Mouse (Mus musculus): ENCODE results near the gene Tubg1. TPM values are rescaled to one million over a fixed set of nuclear protein-coding genes. Genes with fewer than 3 reads are reported as not detected.
"Not testable (repeated sequence)": the region's sequence is repeated elsewhere in the genome, so short reads cannot be mapped to it uniquely, and the experiment has no call there.

The Tubg1 gene
- polyA plus RNA-seq, 1 experiment from 2014 or later = 20.6 TPM

- no peaks in the 10 kb centered on the region for H3K27me3 ChIP-seq (replicated peaks; ENCODE audit: control insufficient read depth, insufficient read depth, low read length)
- H3K9ac ChIP-seq (ENCODE audit: low read depth, low read length) = no peak overlapping the region
- H3K36me3 ChIP-seq (ENCODE audit: control insufficient read depth, insufficient read depth) = no peaks in the 10 kb centered on the region
- no peak overlapping the region for H3K4me2 ChIP-seq (replicated peaks; ENCODE audit: low read depth)
- no peaks in the 10 kb centered on the region for H3K4me1 ChIP-seq (replicated peaks; ENCODE audit: control insufficient read depth, insufficient read depth, low read length)
- H3K4me3 ChIP-seq (ENCODE audit: low read depth, low read length) = no peak overlapping the region
- H3K9me3 ChIP-seq (ENCODE audit: control insufficient read depth) = no peaks in the 10 kb centered on the region
- no peak for ATAC-seq
- H3K27ac ChIP-seq (ENCODE audit: low read depth, low read length) = no peak overlapping the region
- WGBS = 63% methylated on average over 2 of the region's 2 CpGs
- no peak for TF ChIP-seq CTCF (IDR thresholded peaks at IDR 0.05; ENCODE audit: low read depth)
These were observed 31.3 kb downstream of the Tubg1 start for GRCm38 (mm10) chr11:101151063-101151462.

- H3K4me1 ChIP-seq (replicated peaks; ENCODE audit: control insufficient read depth, insufficient read depth, low read length) = no peaks in the 10 kb centered on the region
- H3K27me3 ChIP-seq (replicated peaks; ENCODE audit: control insufficient read depth, insufficient read depth, low read length) = no peaks in the 10 kb centered on the region
- H3K9ac ChIP-seq (ENCODE audit: low read depth, low read length) = no peak overlapping the region
- TF ChIP-seq CTCF (IDR thresholded peaks at IDR 0.05; ENCODE audit: low read depth) = no peak
- H3K4me2 ChIP-seq (replicated peaks; ENCODE audit: low read depth) = no peak overlapping the region
- H3K27ac ChIP-seq (ENCODE audit: low read depth, low read length) = no peak overlapping the region
- no peak overlapping the region for H3K4me3 ChIP-seq (ENCODE audit: low read depth, low read length)
- 40% methylated on average over 1 of the region's 1 CpGs for WGBS
- H3K9me3 ChIP-seq (ENCODE audit: control insufficient read depth) = no peaks in the 10 kb centered on the region
- H3K36me3 ChIP-seq (ENCODE audit: control insufficient read depth, insufficient read depth) = no peaks in the 10 kb centered on the region
- peak; percentile 72 for ATAC-seq
These were observed 33.1 kb downstream of the Tubg1 start for GRCm38 (mm10) chr11:101152825-101153224.

- no peak for ATAC-seq
- Histone ChIP-seq H3K4me1 (replicated peaks; ENCODE audit: control insufficient read depth, insufficient read depth, low read length) (no peaks in the 10 kb centered on the region), H3K4me2 (replicated peaks; ENCODE audit: low read depth) (no peak overlapping the region), H3K9me3 (ENCODE audit: control insufficient read depth) (no peaks in the 10 kb centered on the region), H3K27ac (ENCODE audit: low read depth, low read length) (no peak overlapping the region), H3K27me3 (replicated peaks; ENCODE audit: control insufficient read depth, insufficient read depth, low read length) (no peaks in the 10 kb centered on the region), H3K9ac (ENCODE audit: low read depth, low read length) (no peak overlapping the region), H3K36me3 (ENCODE audit: control insufficient read depth, insufficient read depth) (no peaks in the 10 kb centered on the region), H3K4me3 (ENCODE audit: low read depth, low read length) (no peak overlapping the region)
- no peak for TF ChIP-seq CTCF (IDR thresholded peaks at IDR 0.05; ENCODE audit: low read depth)
These were observed 34.9 kb downstream of the Tubg1 start for GRCm38 (mm10) chr11:101154648-101155047.

GRCm38 (mm10) chr11:101155151-101155550, 35.4 kb downstream of the Tubg1 start:
- no peak for TF ChIP-seq CTCF (IDR thresholded peaks at IDR 0.05; ENCODE audit: low read depth)
- Histone ChIP-seq H3K9ac (ENCODE audit: low read depth, low read length) (no peak overlapping the region), H3K4me3 (ENCODE audit: low read depth, low read length) (no peak overlapping the region), H3K4me2 (replicated peaks; ENCODE audit: low read depth) (no peak overlapping the region), H3K4me1 (replicated peaks; ENCODE audit: control insufficient read depth, insufficient read depth, low read length) (no peaks in the 10 kb centered on the region), H3K9me3 (ENCODE audit: control insufficient read depth) (no peaks in the 10 kb centered on the region), H3K27ac (ENCODE audit: low read depth, low read length) (no peak overlapping the region), H3K27me3 (replicated peaks; ENCODE audit: control insufficient read depth, insufficient read depth, low read length) (no peaks in the 10 kb centered on the region), H3K36me3 (ENCODE audit: control insufficient read depth, insufficient read depth) (no peaks in the 10 kb centered on the region)
- WGBS = 67% methylated on average over 6 of the region's 6 CpGs
- no peak for ATAC-seq

GRCm38 (mm10) chr11:101155728-101156371, 36.1 kb downstream of the Tubg1 start, which contains the start of gene Tubg2:
Gene Tubg2 (plus strand): TSS chr11:101155907.
- Histone ChIP-seq H3K27me3 (replicated peaks; ENCODE audit: control insufficient read depth, insufficient read depth, low read length) (no peaks in the 10 kb centered on the region), H3K4me3 (ENCODE audit: low read depth, low read length) (peak within 1 kb of the TSS; percentile 32), H3K4me2 (replicated peaks; ENCODE audit: low read depth) (peak within 1 kb of the TSS; percentile 69), H3K27ac (ENCODE audit: low read depth, low read length) (no peak within 1 kb of the TSS), H3K36me3 (ENCODE audit: control insufficient read depth, insufficient read depth) (no peaks in the 10 kb centered on the region), H3K4me1 (replicated peaks; ENCODE audit: control insufficient read depth, insufficient read depth, low read length) (no peaks in the 10 kb centered on the region), H3K9me3 (ENCODE audit: control insufficient read depth) (no peaks in the 10 kb centered on the region), H3K9ac (ENCODE audit: low read depth, low read length) (peak within 1 kb of the TSS; percentile 31; the same call in 1 of the 2 replicates)
- ATAC-seq = peak; percentile 44
- TF ChIP-seq CTCF (IDR thresholded peaks at IDR 0.05; ENCODE audit: low read depth) = peak; percentile 20; the same call in 1 of the 2 replicates
- 4% methylated on average over 36 of the region's 36 CpGs for WGBS

- H3K36me3 ChIP-seq (ENCODE audit: control insufficient read depth, insufficient read depth) = peaks cover 35% of the 10 kb centered on the region
- WGBS = 83% methylated on average over 8 of the region's 10 CpGs
- H3K9ac ChIP-seq (ENCODE audit: low read depth, low read length); H3K4me1 ChIP-seq (replicated peaks; ENCODE audit: control insufficient read depth, insufficient read depth, low read length); H3K4me2 ChIP-seq (replicated peaks; ENCODE audit: low read depth); H3K27me3 ChIP-seq (replicated peaks; ENCODE audit: control insufficient read depth, insufficient read depth, low read length); H3K9me3 ChIP-seq (ENCODE audit: control insufficient read depth); H3K4me3 ChIP-seq (ENCODE audit: low read depth, low read length); H3K27ac ChIP-seq (ENCODE audit: low read depth, low read length); ATAC-seq: not testable (repeated sequence)
These were observed 40.4 kb downstream of the Tubg1 start for GRCm38 (mm10) chr11:101160151-101160550.

- not testable (repeated sequence) for H3K27me3 ChIP-seq (replicated peaks; ENCODE audit: control insufficient read depth, insufficient read depth, low read length); H3K4me3 ChIP-seq (ENCODE audit: low read depth, low read length); H3K9ac ChIP-seq (ENCODE audit: low read depth, low read length); H3K27ac ChIP-seq (ENCODE audit: low read depth, low read length); H3K4me2 ChIP-seq (replicated peaks; ENCODE audit: low read depth); ATAC-seq; H3K9me3 ChIP-seq (ENCODE audit: control insufficient read depth); H3K4me1 ChIP-seq (replicated peaks; ENCODE audit: control insufficient read depth, insufficient read depth, low read length)
- 70% methylated on average over 6 of the region's 8 CpGs for WGBS
- peaks cover 44% of the 10 kb centered on the region for H3K36me3 ChIP-seq (ENCODE audit: control insufficient read depth, insufficient read depth)
These were observed 41.3 kb downstream of the Tubg1 start for GRCm38 (mm10) chr11:101160981-101161505.
